Mouse (Mus musculus): ENCODE data around the gene Ociad2. TPM values are rescaled to one million over a fixed set of nuclear protein-coding genes. Genes with fewer than 3 reads are reported as not detected.

Gene Ociad2
- polyA plus RNA-seq, 1 experiment, result 0.80 TPM

DNA sequence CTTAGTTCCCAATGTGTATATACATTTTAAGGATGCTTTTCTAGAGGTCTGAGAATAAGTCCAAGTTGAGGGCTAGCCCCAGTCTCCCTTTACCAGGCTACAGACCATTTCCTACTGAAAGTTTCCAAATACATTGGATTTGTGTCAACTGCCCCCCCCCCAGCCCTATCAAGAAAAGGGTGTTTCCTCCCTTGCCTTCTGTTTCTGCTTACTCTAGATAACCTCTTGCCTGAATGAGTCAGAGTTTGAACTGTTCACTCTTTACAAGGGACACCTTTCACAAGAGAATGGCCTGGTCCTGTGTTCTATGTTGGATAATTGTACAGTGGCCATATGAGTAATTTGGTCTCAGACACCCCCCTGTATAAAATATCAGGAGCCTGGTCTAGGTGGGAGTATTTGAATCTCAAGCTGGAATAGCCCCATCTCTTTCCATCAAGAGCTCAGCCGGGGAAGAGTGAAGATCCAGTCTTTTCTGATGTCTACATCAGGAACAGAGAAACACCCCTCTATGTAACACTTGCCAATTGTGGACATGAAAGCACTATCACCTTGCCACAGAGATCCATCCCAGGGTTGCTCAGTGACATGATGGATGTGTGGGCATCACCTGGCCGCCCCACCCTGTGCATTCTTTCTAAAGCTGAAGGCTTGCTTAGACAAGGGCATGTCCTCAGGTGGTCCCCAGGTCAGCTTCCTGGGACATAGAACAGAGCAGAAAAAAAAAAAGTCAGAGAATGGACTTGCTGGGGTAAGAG is 23.5 kb upstream of the Ociad2 start:
- Histone ChIP-seq H3K4me1 (ENCODE audit: control insufficient read depth, insufficient read depth, low read length) (peaks cover 6% of the 10 kb centered on the region), H3K27ac (ENCODE audit: control insufficient read depth, insufficient read depth, low read depth, low read length) (no peak overlapping the region), H3K36me3 (ENCODE audit: control insufficient read depth, insufficient read depth, low read length) (no peaks in the 10 kb centered on the region), H3K27me3 (ENCODE audit: control insufficient read depth, insufficient read depth, low read length) (no peaks in the 10 kb centered on the region), H3K4me3 (ENCODE audit: control insufficient read depth, low read depth, low read length) (no peak overlapping the region)
- TF ChIP-seq CTCF (IDR thresholded peaks at IDR 0.05; ENCODE audit: control insufficient read depth, insufficient read depth, insufficient replicate concordance, low read depth, low read length) (no peak), POLR2A (IDR thresholded peaks at IDR 0.05; ENCODE audit: control insufficient read depth, low read depth, low read length) (no peak)

GRCm38 (mm10) chr5:73362791-73363190 is 22.0 kb upstream of the Ociad2 start:
- Histone ChIP-seq H3K36me3 (ENCODE audit: control insufficient read depth, insufficient read depth, low read length) (no peaks in the 10 kb centered on the region), H3K27me3 (ENCODE audit: control insufficient read depth, insufficient read depth, low read length) (no peaks in the 10 kb centered on the region), H3K4me3 (ENCODE audit: control insufficient read depth, low read depth, low read length) (no peak overlapping the region), H3K4me1 (ENCODE audit: control insufficient read depth, insufficient read depth, low read length) (peaks cover 6% of the 10 kb centered on the region), H3K27ac (ENCODE audit: control insufficient read depth, insufficient read depth, low read depth, low read length) (no peak overlapping the region)
- TF ChIP-seq CTCF (IDR thresholded peaks at IDR 0.05; ENCODE audit: control insufficient read depth, insufficient read depth, insufficient replicate concordance, low read depth, low read length) (no peak), POLR2A (IDR thresholded peaks at IDR 0.05; ENCODE audit: control insufficient read depth, low read depth, low read length) (no peak)

GRCm38 (mm10) chr5:73362338-73362737 is 21.5 kb upstream of the Ociad2 start:
- H3K4me3 ChIP-seq (ENCODE audit: control insufficient read depth, low read depth, low read length), result no peak overlapping the region
- no peak for TF ChIP-seq CTCF (IDR thresholded peaks at IDR 0.05; ENCODE audit: control insufficient read depth, insufficient read depth, insufficient replicate concordance, low read depth, low read length)
- no peak for TF ChIP-seq POLR2A (IDR thresholded peaks at IDR 0.05; ENCODE audit: control insufficient read depth, low read depth, low read length)
- no peaks in the 10 kb centered on the region for H3K27me3 ChIP-seq (ENCODE audit: control insufficient read depth, insufficient read depth, low read length)
- H3K27ac ChIP-seq (ENCODE audit: control insufficient read depth, insufficient read depth, low read depth, low read length), result no peak overlapping the region
- peaks cover 6% of the 10 kb centered on the region for H3K4me1 ChIP-seq (ENCODE audit: control insufficient read depth, insufficient read depth, low read length)
- no peaks in the 10 kb centered on the region for H3K36me3 ChIP-seq (ENCODE audit: control insufficient read depth, insufficient read depth, low read length)

DNA sequence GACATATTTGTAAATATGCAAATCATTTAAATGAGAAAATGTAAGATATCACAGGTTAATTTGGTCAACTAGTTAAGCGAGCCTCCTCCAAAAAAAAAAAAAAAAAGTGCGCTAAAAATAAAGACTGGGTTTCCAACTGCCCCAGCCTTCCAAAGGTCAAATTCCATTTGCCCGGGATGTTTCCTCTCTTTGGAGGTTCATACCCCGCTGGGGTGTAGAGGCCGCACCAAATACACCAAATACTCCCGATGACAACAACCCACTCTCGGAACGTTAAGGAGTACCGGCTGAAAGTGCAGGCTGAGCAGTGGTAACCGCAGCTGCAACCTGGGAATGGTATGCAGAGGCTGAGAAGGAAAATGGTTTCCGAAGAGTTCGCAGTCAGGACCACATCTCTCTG is 19.4 kb upstream of the Ociad2 start:
- Histone ChIP-seq H3K4me3 (ENCODE audit: control insufficient read depth, low read depth, low read length) (no peak overlapping the region), H3K27me3 (ENCODE audit: control insufficient read depth, insufficient read depth, low read length) (no peaks in the 10 kb centered on the region), H3K27ac (ENCODE audit: control insufficient read depth, insufficient read depth, low read depth, low read length) (no peak overlapping the region), H3K4me1 (ENCODE audit: control insufficient read depth, insufficient read depth, low read length) (peaks cover 6% of the 10 kb centered on the region), H3K36me3 (ENCODE audit: control insufficient read depth, insufficient read depth, low read length) (no peaks in the 10 kb centered on the region)
- TF ChIP-seq POLR2A (IDR thresholded peaks at IDR 0.05; ENCODE audit: control insufficient read depth, low read depth, low read length) (no peak), CTCF (IDR thresholded peaks at IDR 0.05; ENCODE audit: control insufficient read depth, insufficient read depth, insufficient replicate concordance, low read depth, low read length) (no peak)

DNA sequence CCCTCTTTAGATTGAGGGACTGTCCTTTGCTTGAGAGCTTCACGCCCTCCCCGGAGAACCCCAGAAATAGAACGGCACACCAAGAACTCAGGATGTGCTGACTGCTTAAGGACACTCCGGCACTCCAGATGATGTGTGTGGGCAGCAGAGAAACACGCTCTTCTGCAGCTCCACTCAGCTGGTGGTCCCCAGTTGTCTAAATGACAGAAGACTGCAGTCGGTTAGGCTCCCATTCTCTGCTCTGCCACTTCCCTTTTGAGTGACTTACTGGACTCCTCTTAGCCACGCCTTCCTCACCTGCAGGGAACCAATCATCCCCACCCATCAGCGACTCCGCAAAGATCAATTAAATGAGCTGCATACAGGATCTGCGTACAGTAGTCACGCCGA is 18.9 kb upstream of the Ociad2 start:
- TF ChIP-seq POLR2A (IDR thresholded peaks at IDR 0.05; ENCODE audit: control insufficient read depth, low read depth, low read length), result no peak
- no peak for TF ChIP-seq CTCF (IDR thresholded peaks at IDR 0.05; ENCODE audit: control insufficient read depth, insufficient read depth, insufficient replicate concordance, low read depth, low read length)
- no peak overlapping the region for H3K4me3 ChIP-seq (ENCODE audit: control insufficient read depth, low read depth, low read length)

GRCm38 (mm10) chr5:73359134-73359751 is 18.4 kb upstream of the Ociad2 start:
- no peak overlapping the region for H3K4me3 ChIP-seq (ENCODE audit: control insufficient read depth, low read depth, low read length)
- H3K36me3 ChIP-seq (ENCODE audit: control insufficient read depth, insufficient read depth, low read length), result no peaks in the 10 kb centered on the region
- TF ChIP-seq CTCF (IDR thresholded peaks at IDR 0.05; ENCODE audit: control insufficient read depth, insufficient read depth, insufficient replicate concordance, low read depth, low read length) (no peak), POLR2A (IDR thresholded peaks at IDR 0.05; ENCODE audit: control insufficient read depth, low read depth, low read length) (no peak)
- H3K27ac ChIP-seq (ENCODE audit: control insufficient read depth, insufficient read depth, low read depth, low read length), result no peak overlapping the region
- H3K27me3 ChIP-seq (ENCODE audit: control insufficient read depth, insufficient read depth, low read length), result no peaks in the 10 kb centered on the region
- H3K4me1 ChIP-seq (ENCODE audit: control insufficient read depth, insufficient read depth, low read length), result peaks cover 6% of the 10 kb centered on the region

More for the DNA sequence above, 18.9 kb upstream of the Ociad2 start:
- no peaks in the 10 kb centered on the region for H3K27me3 ChIP-seq (ENCODE audit: control insufficient read depth, insufficient read depth, low read length)
- peaks cover 6% of the 10 kb centered on the region for H3K4me1 ChIP-seq (ENCODE audit: control insufficient read depth, insufficient read depth, low read length)
- H3K36me3 ChIP-seq (ENCODE audit: control insufficient read depth, insufficient read depth, low read length), result no peaks in the 10 kb centered on the region
- no peak overlapping the region for H3K27ac ChIP-seq (ENCODE audit: control insufficient read depth, insufficient read depth, low read depth, low read length)

DNA sequence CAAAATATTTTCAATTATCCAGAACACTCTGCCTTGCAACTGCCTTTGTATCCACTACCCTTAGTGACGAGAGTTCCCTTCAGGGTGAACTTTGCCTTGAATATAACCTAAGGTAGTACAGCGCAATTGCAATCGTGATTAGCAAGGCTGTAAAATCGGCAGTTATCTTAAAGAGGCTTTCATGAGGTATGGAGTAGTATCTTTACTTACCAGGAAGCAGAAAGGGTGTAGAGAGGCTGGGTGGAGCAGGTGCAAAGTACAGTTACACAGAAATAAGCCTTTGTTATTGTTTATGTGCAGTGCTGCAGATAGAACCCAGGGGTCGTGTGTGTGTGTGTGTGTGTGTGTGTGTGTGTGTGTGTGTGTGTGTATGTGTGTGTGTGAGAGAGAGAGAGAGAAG is 14.6 kb upstream of the Ociad2 start:
- TF ChIP-seq POLR2A (IDR thresholded peaks at IDR 0.05; ENCODE audit: control insufficient read depth, low read depth, low read length) (no peak), CTCF (IDR thresholded peaks at IDR 0.05; ENCODE audit: control insufficient read depth, insufficient read depth, insufficient replicate concordance, low read depth, low read length) (no peak)
- Histone ChIP-seq H3K27ac (ENCODE audit: control insufficient read depth, insufficient read depth, low read depth, low read length) (no peak overlapping the region), H3K4me1 (ENCODE audit: control insufficient read depth, insufficient read depth, low read length) (peaks cover 6% of the 10 kb centered on the region), H3K36me3 (ENCODE audit: control insufficient read depth, insufficient read depth, low read length) (no peaks in the 10 kb centered on the region), H3K4me3 (ENCODE audit: control insufficient read depth, low read depth, low read length) (no peak overlapping the region), H3K27me3 (ENCODE audit: control insufficient read depth, insufficient read depth, low read length) (no peaks in the 10 kb centered on the region)
